Mouse (Mus musculus) left cerebral cortex, postnatal 25 days (tissue): ENCODE results near the gene Fzr1. TPM values are rescaled to one million over a fixed set of nuclear protein-coding genes. Genes with fewer than 3 reads are reported as not detected.

Experiments used
- DNase-seq, 2 experiments: peaks; one replicate each; pipeline ENCODE4 v3.0.0; 2022; ENCODE audit warnings: low spot score in 2 of 2, mixed read lengths in 1 of 2
- intact Hi-C: fragments of 180-260 bp; cut with DNase I; formaldehyde crosslinking; loops from one replicate; pipeline ENCODE4 v1.15.1; 2025
- total RNA-seq, 2 experiments: library from RNA; stranded (reverse); gene quantifications; 2 replicates each; pipeline ENCODE4 v1.2.3; 2021

The Fzr1 gene
- total RNA-seq, 2 experiments from 2014 or later = 63.5 to 70.2 TPM

DNA sequence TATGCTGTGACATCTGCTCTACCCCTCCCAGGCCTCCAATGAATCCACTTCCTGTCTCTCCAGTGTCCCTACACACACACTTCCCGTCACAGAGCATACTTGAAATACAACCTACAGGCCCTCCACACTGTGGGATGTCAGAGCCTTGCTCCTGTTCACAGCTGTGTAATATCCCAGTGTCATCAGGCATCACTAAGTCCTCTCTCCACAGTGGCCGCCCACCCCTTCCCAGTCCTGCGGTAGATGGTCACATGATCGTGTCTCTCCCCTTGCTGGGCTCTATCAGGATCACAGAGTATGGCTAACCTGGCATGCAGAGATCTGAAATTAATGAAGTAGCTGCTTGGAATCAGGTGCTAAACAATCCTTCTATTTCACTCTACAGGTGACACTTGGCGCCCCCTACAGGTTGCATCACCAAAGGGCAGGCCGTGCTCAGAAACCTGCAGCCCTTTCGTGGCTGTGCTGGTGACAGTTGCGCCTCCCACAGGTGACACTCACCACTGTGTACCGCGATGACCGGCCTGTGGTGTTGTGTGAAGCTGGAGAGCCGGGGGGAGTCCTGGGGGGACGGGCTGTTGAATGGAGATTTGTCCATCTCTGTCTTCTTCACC, 27.4 kb upstream of the Fzr1 start:
- DNase-seq = no peak
- intact Hi-C loops = no loop called here

DNA sequence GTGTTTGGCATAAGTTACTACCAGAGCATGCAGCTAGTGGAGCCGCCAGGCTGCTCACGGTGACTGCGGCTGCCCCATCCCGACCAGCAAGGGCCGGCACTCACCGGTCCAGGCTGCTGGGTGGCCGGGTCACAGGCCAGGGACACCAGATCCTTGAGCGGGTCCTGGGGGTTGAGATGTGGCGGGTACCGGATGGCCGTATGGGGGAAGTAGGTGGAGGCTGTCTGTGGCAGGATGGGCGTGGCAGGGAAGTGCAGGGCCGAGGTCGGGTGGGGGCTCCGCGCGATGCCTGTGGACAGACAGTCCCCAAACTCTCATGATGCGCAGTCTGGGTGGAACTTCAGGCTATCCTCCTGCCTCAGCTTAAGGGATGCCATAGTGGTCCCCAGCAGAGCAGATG, 26.4 kb upstream of the Fzr1 start:
- intact Hi-C loops = no loop called here
- DNase-seq = no peak

DNA sequence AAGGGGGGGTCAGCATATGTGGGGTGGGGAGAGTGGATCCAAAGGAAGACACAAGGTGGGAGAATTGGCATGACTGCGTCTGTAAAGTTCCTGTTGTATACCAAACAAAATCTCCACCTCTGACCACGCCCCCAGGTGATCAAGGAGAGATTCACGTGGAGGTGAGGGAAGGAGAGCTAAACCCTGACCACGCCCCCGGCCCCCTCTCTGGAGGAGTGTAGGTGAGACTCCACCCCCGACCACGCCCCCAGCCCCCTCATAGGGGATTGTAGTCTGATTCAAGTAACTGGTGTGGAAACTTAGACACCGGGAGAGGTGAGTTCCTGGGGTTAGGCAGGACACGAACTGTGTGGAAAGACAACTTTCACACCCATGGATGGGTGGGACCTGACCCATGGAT, 25.8 kb upstream of the Fzr1 start:
- no peak for DNase-seq
- intact Hi-C loops = no loop called here

GRCm38 (mm10) chr10:81403511-81403910, 25.2 kb upstream of the Fzr1 start:
- intact Hi-C loops = no loop called here
- no peak for DNase-seq

DNA sequence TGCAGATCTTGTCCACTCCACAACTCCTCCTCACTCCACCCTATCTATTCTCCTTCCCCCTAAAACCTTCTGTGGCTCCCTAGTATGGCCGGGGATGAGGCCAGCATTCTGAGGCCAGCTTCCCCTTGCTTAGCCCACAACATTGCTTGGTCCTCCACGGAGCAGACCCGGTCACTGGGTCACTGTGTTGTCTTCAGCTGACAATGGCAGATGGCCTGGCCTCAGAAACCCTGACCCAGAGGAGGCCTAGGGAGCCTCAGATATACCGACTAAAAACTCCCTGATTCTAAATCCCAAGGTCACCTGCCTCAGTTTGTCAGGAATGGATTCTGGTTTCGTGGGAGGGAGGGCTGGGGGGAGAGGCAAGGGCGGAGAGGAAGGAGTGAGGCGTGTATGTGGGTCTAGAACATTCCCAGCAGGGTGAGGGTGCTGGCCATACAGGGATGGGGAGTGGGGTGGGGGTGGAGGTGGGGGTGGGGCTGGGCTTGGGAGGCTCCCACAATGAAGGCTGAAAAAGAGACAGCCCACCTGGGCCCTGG, 24.0 kb upstream of the Fzr1 start:
- intact Hi-C loops = no loop called here
- no peak for DNase-seq

DNA sequence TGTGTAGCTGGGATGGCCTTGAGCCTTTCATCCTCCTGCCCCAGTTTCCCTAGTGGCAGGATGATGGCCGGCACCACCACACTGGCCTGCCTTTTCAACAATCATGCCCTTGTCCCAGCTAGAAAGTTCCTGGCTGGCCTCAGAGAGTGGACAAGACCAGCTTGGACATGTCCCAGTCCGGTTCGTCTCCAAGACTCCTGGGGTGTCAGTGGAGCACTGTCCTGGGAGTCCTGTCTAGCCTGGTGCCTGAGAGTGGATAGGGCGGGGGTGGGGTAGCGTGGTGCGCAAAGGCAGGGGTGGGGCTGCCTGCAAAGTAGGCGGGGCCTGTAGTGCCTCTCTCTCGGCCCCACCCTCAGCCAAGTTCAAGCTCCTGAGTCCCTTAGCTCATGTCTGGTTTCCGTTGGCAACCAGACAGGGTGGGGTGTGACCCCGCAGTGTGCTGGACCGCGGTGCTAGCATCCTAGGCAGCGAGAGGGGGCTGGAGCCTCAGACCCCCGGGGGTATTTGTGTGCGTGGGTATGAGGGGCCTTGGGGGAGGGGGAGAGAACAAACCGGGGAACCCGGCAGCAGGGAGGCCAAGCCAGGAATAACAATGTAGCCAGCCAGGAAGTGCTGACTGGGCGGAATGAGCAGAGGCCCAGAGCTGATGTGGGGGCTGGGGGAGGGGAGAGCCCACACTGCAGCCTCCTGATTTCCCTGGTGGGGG, 23.4 kb upstream of the Fzr1 start:
- intact Hi-C loops = no loop called here
- DNase-seq = peak; percentile 58 to 63

- intact Hi-C loops = no loop called here
- DNase-seq = peak in 1 of 2 experiments; percentile 60
These were observed 22.8 kb upstream of the Fzr1 start for GRCm38 (mm10) chr10:81401205-81401520.

DNA sequence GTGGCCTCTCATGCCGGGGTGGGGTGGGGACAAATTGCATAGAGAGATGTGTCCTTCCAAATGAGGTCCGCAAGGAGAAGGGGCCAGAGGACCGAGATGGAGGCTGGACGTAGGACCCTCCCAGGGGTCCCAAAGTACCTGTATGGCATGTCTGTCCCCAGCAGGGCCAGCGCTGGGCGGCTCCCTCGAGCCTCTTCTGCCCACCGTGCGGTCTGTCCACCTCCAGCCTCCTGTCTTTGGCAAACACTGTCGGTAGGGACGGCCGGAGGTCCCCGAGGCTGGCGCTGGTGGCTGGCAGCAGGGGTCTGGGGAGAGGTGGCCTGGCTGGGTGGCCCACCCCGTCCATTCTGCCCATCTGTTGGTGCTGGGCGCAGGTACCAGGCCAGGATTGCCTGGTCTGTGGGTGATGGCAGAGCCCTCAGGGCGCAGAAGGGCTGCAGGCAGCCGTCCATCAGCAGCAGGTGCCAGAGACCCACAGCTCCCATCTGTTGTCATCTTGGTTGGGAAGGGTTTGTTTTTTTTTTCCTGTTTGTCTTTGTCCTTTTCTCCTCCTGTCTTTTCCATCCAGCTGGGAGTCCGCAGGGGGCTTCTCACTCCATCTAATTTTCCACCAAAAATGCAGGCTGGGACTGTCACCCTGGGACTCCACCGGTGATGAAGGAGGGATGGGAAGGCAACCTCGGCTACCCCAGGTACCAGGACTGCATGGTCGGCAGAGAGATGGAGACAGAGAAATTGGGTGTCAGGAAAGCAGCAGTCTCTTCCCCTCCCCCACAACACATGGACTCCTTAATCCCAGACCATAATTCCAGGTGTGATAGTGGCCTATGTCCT, 22.3 kb upstream of the Fzr1 start:
- intact Hi-C loops = no loop called here
- no peak for DNase-seq

- DNase-seq = no peak
- intact Hi-C loops = no loop called here
These were observed 21.5 kb upstream of the Fzr1 start for GRCm38 (mm10) chr10:81399798-81400308.

DNA sequence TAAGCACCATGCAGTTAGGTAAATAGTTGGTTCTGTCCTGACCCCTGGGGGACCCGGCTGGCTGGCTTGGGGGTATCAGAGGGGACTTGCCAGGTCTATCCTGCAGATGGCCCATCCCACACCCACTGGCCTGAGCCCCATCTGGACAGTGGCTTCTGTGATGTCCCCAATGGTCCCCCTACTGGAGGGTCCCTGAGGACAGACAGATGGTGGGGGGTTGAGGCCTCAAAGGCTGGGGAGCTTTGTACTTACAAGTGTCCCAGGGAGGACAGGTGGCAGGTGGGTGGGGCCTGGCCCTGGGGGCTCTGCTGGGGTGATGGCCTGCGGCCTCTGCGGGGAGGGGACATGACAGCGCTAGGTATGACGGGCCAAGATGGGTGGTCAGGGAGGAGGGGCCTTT, 21.0 kb upstream of the Fzr1 start:
- DNase-seq = no peak
- intact Hi-C loops = no loop called here

GRCm38 (mm10) chr10:81396749-81397148, 18.4 kb upstream of the Fzr1 start:
- DNase-seq = no peak
- intact Hi-C loops = no loop called here

DNA sequence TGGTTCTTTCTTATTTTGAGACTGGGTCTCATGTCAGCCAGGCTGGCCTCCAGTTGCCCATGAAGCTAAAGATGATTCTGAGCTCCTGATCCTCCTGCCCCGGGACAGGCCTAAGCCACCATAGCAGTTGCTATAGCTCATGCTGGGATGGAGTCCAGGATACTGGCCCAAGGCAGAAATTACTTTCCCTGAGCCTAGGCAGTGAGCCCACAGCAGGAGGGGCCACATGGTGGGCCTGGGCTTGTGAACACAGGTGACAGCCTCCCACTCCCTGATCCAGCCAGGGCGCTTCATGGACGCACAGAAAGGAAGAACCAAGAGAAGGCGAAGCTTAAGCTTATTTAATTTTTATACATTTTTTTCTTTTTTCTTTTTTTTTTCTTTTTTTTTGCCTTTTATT, 17.5 kb upstream of the Fzr1 start:
- intact Hi-C loops = no loop called here
- DNase-seq = no peak

DNA sequence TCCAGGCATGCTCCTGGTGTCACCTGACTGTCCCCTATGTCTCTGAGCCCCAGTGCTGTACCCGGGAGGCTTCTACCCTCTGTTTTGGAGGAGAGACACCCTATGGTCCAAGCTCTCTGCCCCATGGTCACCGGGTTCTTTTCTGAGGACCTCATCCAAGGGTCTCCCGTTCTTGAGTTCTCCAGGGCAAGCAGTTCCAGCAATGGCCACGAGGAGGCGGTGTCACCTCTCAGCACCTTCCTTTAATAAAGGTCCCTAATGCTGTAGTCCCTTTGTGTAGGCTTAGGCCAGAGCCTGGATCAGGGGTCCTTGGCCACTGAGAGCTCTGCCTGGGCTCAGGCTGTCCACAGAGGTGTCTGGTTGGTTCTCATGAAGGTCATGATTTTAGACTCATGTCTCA, 16.8 kb upstream of the Fzr1 start:
- DNase-seq = peak in 1 of 2 experiments; percentile 61
- intact Hi-C loops = no loop called here

DNA sequence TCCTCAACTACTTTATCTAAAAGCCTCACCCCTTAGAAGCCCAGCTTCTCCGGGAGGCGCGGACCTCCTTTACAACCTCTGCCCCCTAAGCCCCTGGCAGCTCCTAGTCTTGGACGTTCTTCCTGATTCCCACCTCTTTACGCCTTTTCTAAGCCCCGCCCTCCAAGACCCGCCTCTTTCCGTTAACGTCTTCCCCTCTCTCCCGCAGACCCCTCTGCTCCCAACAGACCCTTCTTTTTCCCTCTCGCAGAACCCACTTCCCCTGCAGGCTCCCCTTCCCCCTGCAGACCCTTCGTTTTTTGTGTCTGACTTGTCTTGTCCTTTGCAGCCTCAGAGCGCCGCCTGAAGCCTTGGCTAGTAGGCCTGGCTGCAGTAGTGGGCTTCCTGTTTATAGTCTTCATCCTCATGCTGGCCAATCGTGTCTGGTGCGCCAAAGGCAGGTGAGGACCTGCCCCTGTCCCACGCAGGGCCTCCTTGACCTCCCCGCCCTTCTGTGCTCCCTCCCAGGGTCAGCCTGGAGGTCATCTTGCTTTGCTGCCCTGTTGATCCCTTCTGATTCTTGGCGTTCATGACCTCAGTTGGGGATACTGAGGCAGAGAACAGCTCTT, 15.2 kb upstream of the Fzr1 start:
- no peak for DNase-seq
- intact Hi-C loops = no loop called here

- intact Hi-C loops = no loop called here
- DNase-seq = no peak
These were observed 14.5 kb upstream of the Fzr1 start, which contains the start of gene Smim24 for GRCm38 (mm10) chr10:81392781-81393185. TSS of gene Smim24 (plus strand) at chr10:81393051.

DNA sequence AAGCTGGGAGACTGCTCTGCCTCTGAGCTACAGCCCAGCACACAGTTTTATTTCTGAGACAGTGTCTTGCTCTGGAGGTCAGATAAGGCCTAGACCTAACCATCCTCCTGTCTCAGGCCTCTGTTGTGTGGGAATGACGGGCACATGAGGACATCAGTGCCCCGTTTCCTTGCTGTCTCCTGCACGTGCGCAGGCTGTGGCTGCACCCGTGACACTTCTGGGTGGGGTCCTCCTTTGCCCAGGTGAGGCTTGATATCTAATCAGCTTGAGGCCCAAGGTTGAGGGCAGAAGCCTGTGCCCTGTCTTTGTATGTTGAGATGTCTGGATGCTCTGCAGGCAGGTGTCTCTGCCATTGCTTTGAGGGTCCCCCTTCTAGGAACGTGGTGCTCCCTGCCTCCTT, 14.0 kb upstream of the Fzr1 start:
- DNase-seq = no peak
- intact Hi-C loops = no loop called here

- DNase-seq = no peak
- intact Hi-C loops = no loop called here
These were observed 12.3 kb upstream of the Fzr1 start for GRCm38 (mm10) chr10:81390678-81390965.

DNA sequence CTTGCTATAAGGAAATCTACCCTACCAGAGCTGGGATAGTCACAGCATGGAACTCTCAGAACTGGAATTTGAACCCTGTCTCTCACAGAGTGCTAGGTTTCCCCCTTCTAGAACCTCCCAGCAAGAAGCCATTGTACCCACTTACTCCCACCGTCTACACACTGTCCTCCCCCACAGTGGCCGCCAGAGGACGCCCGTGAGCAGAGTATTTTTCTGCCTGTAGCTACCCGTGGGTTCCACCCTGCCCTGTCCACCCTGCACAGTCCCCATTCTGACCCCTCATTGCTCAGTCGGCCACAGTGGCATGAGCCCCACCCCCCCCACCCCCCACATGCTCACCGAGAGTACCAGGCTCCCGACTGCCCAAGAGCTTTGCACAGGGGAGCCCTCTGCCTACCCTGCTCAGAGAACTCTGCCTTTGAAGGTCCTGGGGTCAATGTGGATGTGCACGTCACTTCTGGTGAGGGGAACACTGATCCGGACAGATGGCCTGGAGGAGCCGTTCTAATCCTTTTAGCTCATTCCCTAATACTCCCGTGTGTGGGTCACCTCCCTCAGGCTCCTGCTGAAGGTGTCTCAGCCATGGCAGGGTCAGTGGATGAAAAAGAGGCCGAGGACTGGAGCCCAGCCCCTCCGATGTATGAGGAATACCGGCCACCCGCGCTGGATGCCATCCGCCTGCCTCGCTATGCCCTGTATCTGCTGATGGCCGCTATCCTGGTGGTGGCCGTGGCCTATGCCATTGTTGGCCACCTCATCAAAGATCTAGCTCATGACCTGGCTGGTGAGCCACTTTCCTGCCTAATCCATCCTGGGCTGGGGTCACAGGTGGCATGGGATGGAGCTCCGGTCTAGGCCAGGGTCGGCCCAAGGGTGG, 11.7 kb upstream of the Fzr1 start:
- DNase-seq = peak; percentile 70 to 76
- intact Hi-C loops = loop anchor here (1.0 kb wide), 1 partner anchor 60 kb away; no protein-coding TSS in a partner anchor

GRCm38 (mm10) chr10:81389373-81389772, 11.1 kb upstream of the Fzr1 start:
- DNase-seq = no peak
- intact Hi-C loops = loop anchor here (1.0 kb wide), 1 partner anchor 61 kb away; no protein-coding TSS in a partner anchor
